Mouse (Mus musculus): ENCODE results near the gene Tmem217.

- TF ChIP-seq POLR2A (IDR thresholded peaks at IDR 0.05; ENCODE audit: control insufficient read depth, low read depth, low read length), result no peak
- TF ChIP-seq CTCF (IDR thresholded peaks at IDR 0.05; ENCODE audit: control insufficient read depth, insufficient read depth, insufficient replicate concordance, low read depth, low read length), result no peak
These were observed 2.0 kb upstream of the Tmem217 start for GRCm38 (mm10) chr17:29554176-29554575.

All from testis, adult 2 months (tissue).